Mouse (Mus musculus): ENCODE measurements around the gene Ect2.

DNA sequence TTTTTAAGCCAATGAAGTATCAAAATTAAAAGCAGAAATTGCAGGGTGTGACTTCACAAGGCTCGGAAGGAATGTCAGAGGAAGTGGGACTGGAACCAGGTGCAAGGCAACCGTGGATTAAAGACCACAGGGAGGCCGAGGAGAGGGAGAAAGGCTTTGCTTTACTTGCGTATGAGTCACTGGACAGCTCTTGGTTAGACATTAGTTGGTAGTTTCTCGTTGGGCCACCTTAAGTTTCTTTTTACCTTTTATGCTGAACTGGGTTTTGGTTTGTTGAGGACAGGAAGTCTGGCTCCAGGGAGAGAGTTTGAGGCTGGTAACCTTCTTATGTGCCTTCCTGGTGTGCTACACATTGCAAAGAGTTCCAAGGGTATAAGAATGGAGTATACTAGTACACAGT is 44.1 kb upstream of the Ect2 start:
- TF ChIP-seq CTCF (IDR thresholded peaks at IDR 0.05; ENCODE audit: borderline replicate concordance, extremely low read depth, insufficient read depth, insufficient read length) (no peak), POLR2A (IDR thresholded peaks at IDR 0.05; ENCODE audit: borderline replicate concordance, extremely low read depth, insufficient read depth, insufficient read length, poor library complexity, severe bottlenecking) (no peak)
